Mouse (Mus musculus) intestine, postnatal 0 days (tissue): ENCODE data around the gene Ankrd33. TPM values are rescaled to one million over a fixed set of nuclear protein-coding genes. Genes with fewer than 3 reads are reported as not detected.
A peak's percentile ranks its signal among the peaks of the same experiment; 100 is the strongest.

Experiments used
- ATAC-seq: fragments of 200-750 bp; cut with Nextera tagmentation; 2 replicates; pipeline ENCODE4 v1.8.0; 2017; ENCODE audit warnings: mild to moderate bottlenecking, moderate TSS enrichment, moderate library complexity
- H3K27ac ChIP-seq: fragments of 300-500 bp; sonication (generic); 2 replicates; pipeline ENCODE4 v1.5.1; 2014; ENCODE audit warnings: mild to moderate bottlenecking, low read depth, low read length, moderate library complexity
- H3K27me3 ChIP-seq: fragments of 300-500 bp; sonication (generic); replicated peaks from 2 replicates; pipeline ENCODE4 v1.6.1; 2014; ENCODE audit warnings: low read length, mixed read lengths; ENCODE audit not compliant: control insufficient read depth, insufficient read depth
- H3K36me3 ChIP-seq: fragments of 300-500 bp; sonication (generic); 2 replicates; pipeline ENCODE4 v1.6.1; 2014; ENCODE audit warnings: mild to moderate bottlenecking, moderate library complexity; ENCODE audit not compliant: control insufficient read depth, insufficient read depth
- H3K4me1 ChIP-seq: fragments of 300-500 bp; sonication (generic); replicated peaks from 2 replicates; pipeline ENCODE4 v1.6.1; 2014; ENCODE audit warnings: antibody characterized with exemption, low read length, mixed read lengths; ENCODE audit not compliant: control insufficient read depth, insufficient read depth
- H3K4me2 ChIP-seq: fragments of 300-500 bp; sonication (generic); replicated peaks from 2 replicates; pipeline ENCODE4 v1.6.1; 2014; ENCODE audit warnings: low read depth, mild to moderate bottlenecking, moderate library complexity
- H3K4me3 ChIP-seq: fragments of 300-500 bp; sonication (generic); 2 replicates; pipeline ENCODE4 v1.5.1; 2014; ENCODE audit warnings: low read depth, low read length
- H3K9ac ChIP-seq: fragments of 300-500 bp; sonication (generic); 2 replicates; pipeline ENCODE4 v1.6.1; 2014; ENCODE audit warnings: mild to moderate bottlenecking, low read depth, low read length
- H3K9me3 ChIP-seq: fragments of 300-500 bp; sonication (generic); 2 replicates; pipeline ENCODE4 v1.6.1; 2016; ENCODE audit warnings: mixed run types; ENCODE audit not compliant: control insufficient read depth
- CTCF ChIP-seq: sonication (generic); IDR thresholded peaks from 2 replicates; pipeline ENCODE4 v1.5.1; 2016; ENCODE audit warnings: low read depth, mild to moderate bottlenecking, control low read depth, antibody characterized with exemption, moderate library complexity
- WGBS: fragments of 180-500 bp; shearing (Covaris S2); extraction: QIAGEN DNeasy Blood & Tissue Kit; methylation state at CpG from one replicate; pipeline ENCODE4 v1.1.7; 2014; 5-methylcytosine and 5-hydroxymethylcytosine counted together
- polyA plus RNA-seq: library from polyadenylated mRNA; unstranded; fragments of >200 nt; fragmentation: Nextera tagmentation; extraction: Ambion mirVana; gene quantifications from 2 replicates; pipeline ENCODE4 v1.2.1, GENCODE M21; 2015

Ankrd33 gene
- polyA plus RNA-seq, 1 experiment from 2014 or later = not detected

- H3K9me3 ChIP-seq = no peaks in the 10 kb centered on the region
- peak overlapping the region; percentile 22 for H3K4me3 ChIP-seq
- peak overlapping the region; percentile 55 for H3K4me2 ChIP-seq
- peak; percentile 31; the same call in 1 of the 2 replicates for ATAC-seq
- TF ChIP-seq CTCF = no peak
- 28% methylated on average over 15 of the region's 15 CpGs for WGBS
- no peak overlapping the region for H3K9ac ChIP-seq
- H3K4me1 ChIP-seq = peaks cover 2% of the 10 kb centered on the region
- peaks cover 8% of the 10 kb centered on the region; the same call in 1 of the 2 replicates for H3K27me3 ChIP-seq
- peak overlapping the region; percentile 76 for H3K27ac ChIP-seq
- H3K36me3 ChIP-seq = peaks cover 9% of the 10 kb centered on the region
Observed at GRCm38 (mm10) chr15:101133993-101134704, 18.6 kb downstream of the Ankrd33 start.

GRCm38 (mm10) chr15:101135405-101135804 is 19.9 kb downstream of the Ankrd33 start:
- no peak for ATAC-seq
- Histone ChIP-seq H3K36me3 (peaks cover 9% of the 10 kb centered on the region), H3K9me3 (no peaks in the 10 kb centered on the region), H3K27ac (peak overlapping the region; percentile 76; the same call in 1 of the 2 replicates), H3K4me1 (peaks cover 13% of the 10 kb centered on the region), H3K4me3 (peak overlapping the region; percentile 22; the same call in 1 of the 2 replicates), H3K9ac (no peak overlapping the region), H3K27me3 (no peaks in the 10 kb centered on the region; the same call in 1 of the 2 replicates), H3K4me2 (peak overlapping the region; percentile 55)
- WGBS = 48% methylated on average over 8 of the region's 8 CpGs
- no peak for TF ChIP-seq CTCF

GRCm38 (mm10) chr15:101137455-101137854 is 21.9 kb downstream of the Ankrd33 start:
- H3K9ac ChIP-seq = no peak overlapping the region
- H3K36me3 ChIP-seq = peaks cover 9% of the 10 kb centered on the region
- no peaks in the 10 kb centered on the region for H3K27me3 ChIP-seq
- no peak overlapping the region for H3K4me2 ChIP-seq
- WGBS = 79% methylated on average over 11 of the region's 11 CpGs
- ATAC-seq = no peak
- no peak overlapping the region; the same call in 1 of the 2 replicates for H3K27ac ChIP-seq
- peaks cover 19% of the 10 kb centered on the region for H3K4me1 ChIP-seq
- no peak for TF ChIP-seq CTCF
- no peaks in the 10 kb centered on the region for H3K9me3 ChIP-seq
- H3K4me3 ChIP-seq = no peak overlapping the region

GRCm38 (mm10) chr15:101138675-101139074 is 23.1 kb downstream of the Ankrd33 start:
- H3K27ac ChIP-seq = no peak overlapping the region
- ATAC-seq = no peak
- peaks cover 9% of the 10 kb centered on the region for H3K36me3 ChIP-seq
- TF ChIP-seq CTCF = no peak
- no peaks in the 10 kb centered on the region for H3K27me3 ChIP-seq
- H3K4me1 ChIP-seq = peaks cover 29% of the 10 kb centered on the region
- no peaks in the 10 kb centered on the region for H3K9me3 ChIP-seq
- H3K4me2 ChIP-seq = peak overlapping the region; percentile 9; the same call in 1 of the 2 replicates
- 56% methylated on average over 3 of the region's 3 CpGs for WGBS
- no peak overlapping the region for H3K4me3 ChIP-seq
- no peak overlapping the region for H3K9ac ChIP-seq

- no peak overlapping the region for H3K4me3 ChIP-seq
- H3K9me3 ChIP-seq = no peaks in the 10 kb centered on the region
- H3K27me3 ChIP-seq = no peaks in the 10 kb centered on the region
- ATAC-seq = no peak
- no peak overlapping the region for H3K9ac ChIP-seq
- no peak for TF ChIP-seq CTCF
- H3K27ac ChIP-seq = no peak overlapping the region
- H3K4me2 ChIP-seq = peak overlapping the region; percentile 13; the same call in 1 of the 2 replicates
- peaks cover 34% of the 10 kb centered on the region for H3K4me1 ChIP-seq
- peaks cover 9% of the 10 kb centered on the region for H3K36me3 ChIP-seq
- 17% methylated on average over 12 of the region's 12 CpGs for whole genome bisulfite sequencing
Observed at GRCm38 (mm10) chr15:101139885-101140284, 24.3 kb downstream of the Ankrd33 start.

GRCm38 (mm10) chr15:101140587-101140986 is 25.0 kb downstream of the Ankrd33 start:
- H3K4me3 ChIP-seq = no peak overlapping the region
- WGBS = 34% methylated on average over 6 of the region's 6 CpGs
- no peak overlapping the region for H3K9ac ChIP-seq
- peak overlapping the region; percentile 50; the same call in 1 of the 2 replicates for H3K27ac ChIP-seq
- peaks cover 34% of the 10 kb centered on the region for H3K4me1 ChIP-seq
- no peaks in the 10 kb centered on the region for H3K27me3 ChIP-seq
- H3K36me3 ChIP-seq = peaks cover 9% of the 10 kb centered on the region
- no peaks in the 10 kb centered on the region for H3K9me3 ChIP-seq
- TF ChIP-seq CTCF = no peak
- H3K4me2 ChIP-seq = peak overlapping the region; percentile 50
- no peak for ATAC-seq
